Mouse (Mus musculus): ENCODE data around the gene Col2a1. TPM values are rescaled to one million over a fixed set of nuclear protein-coding genes. Genes with fewer than 3 reads are reported as not detected.

The Col2a1 gene
- total RNA-seq, 2 experiments from 2014 or later: 0.19 to 0.37 TPM

GRCm38 (mm10) chr15:97963989-97964835, 40.3 kb downstream of the Col2a1 start, which contains the start of gene Tmem106c:
TSS of gene Tmem106c (plus strand) at chr15:97964200.
- DNase-seq (ENCODE audit: low spot score): peak; percentile 91

- DNase-seq (ENCODE audit: low spot score): no peak
Observed at GRCm38 (mm10) chr15:97963329-97963988, 41.0 kb downstream of the Col2a1 start.

DNA sequence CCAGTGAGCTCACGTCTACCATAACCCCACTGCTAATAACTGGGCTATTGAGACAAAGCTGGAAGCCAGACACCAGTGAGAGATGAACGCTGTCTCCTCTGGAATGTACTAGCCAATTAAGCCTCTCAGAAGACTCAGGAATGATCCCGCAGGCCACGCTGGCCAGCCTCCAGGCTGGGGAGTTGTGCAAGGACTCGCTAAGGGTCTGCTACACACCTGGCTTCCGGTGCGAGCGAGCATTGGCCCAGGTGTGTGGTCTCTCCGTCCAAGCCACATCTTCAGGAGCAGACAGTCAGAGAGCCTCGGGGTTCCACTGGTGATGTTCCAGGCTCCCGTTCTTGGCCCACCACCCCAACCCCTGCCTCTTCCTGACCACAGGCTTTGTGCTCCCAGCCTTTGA, 48.1 kb downstream of the Col2a1 start:
- DNase-seq (ENCODE audit: low spot score): no peak

DNA sequence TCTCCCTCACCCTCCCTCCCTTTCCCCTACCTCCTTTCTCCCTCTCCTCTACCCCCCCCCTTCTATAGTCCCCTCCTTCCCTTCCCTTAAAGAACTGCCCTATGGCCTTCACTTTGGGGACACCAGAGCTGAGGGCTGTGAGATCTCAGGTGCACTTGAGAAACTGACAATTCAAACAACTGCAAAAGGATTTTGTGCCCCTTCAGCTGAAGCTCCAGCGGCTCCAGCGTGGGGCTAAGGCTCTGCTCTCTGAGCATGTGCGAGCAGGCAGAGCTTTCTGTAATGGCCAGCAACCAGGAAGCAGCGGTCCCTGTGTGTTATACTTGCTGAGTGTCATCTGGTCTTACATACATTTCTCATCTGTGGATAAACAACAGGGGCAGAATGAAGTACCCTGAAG, 48.8 kb downstream of the Col2a1 start:
- DNase-seq (ENCODE audit: low spot score): no peak

GRCm38 (mm10) chr15:97955286-97955685, 49.2 kb downstream of the Col2a1 start:
- no peak for DNase-seq (ENCODE audit: low spot score)

DNA sequence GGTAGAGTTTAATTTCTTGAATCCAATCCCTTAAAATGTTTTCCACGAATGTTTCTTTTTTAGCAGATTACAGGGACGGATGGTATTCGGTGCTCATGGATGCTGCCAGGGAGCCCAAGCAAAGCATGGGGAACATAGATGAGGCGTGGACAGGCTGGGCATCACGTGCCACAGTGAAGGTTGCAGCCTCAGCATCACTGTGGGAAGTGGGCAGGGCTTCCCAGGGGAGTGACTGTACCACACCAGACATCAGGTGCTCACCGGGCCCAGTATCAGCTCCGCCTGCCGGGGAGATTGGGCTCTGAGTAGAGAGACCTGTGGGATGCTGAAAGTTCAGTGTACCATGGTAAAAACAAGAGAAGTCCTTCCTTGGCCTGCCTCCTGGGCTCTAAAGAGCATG, 49.8 kb downstream of the Col2a1 start:
- DNase-seq (ENCODE audit: low spot score): no peak

GRCm38 (mm10) chr15:97952889-97953189, 51.7 kb downstream of the Col2a1 start:
- no peak for DNase-seq (ENCODE audit: low spot score)

DNA sequence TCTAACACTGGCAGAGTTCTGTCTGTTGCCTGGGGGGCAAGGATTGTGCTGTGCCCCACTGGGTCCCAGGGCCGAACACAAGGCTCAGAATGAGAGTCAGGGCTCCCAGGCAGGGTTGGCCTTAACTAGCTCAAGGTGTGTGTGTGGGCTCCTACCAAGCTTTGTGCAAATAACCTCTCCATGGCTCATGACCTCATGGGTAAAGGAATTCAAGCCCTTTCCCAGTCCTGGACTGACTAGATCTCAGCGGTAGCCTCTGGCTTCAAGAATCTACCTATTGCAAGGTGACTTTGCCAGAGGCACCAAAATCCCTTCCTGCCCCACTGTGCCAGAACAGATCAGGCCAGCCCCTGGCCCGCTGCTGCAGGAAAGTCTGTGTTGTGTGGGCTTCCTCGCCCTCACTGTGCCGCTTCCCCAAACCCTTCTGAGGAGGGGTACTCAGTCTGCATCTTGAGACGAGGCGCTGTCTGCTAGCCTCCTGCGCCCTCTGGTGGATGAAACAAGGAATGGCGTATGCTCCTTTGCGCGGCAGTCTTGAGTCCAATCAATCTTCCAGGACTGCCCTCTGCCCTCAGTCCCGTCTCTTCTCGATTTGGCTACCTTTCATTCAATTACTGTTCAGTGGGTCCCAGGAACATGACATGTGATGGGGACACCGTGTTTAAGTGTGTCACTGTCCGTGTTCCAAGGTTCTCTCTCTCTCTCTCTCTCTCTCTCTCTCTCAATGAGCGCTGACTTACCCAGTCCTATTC, 52.2 kb downstream of the Col2a1 start:
- peak; percentile 48 for DNase-seq (ENCODE audit: low spot score)

DNA sequence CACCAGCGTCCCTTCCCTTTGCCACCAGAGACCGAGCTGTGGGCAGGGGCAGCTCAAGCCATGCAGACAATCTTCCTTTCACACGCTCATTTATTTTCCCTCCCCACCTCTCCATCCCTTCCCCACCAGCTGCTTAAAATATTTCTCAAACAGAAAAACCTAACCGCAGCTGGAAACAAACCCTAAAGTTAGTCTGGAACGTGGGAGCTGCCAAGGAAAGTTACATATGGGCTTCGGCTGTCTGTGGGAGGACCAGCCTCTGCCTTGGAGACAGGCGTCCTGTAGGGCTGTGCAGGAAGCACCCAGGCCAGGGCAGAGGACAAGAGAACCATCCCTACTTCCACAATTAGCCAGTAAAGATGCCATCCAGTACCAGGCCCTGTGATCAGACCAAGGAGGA, 54.3 kb downstream of the Col2a1 start:
- no peak for DNase-seq (ENCODE audit: low spot score)

GRCm38 (mm10) chr15:97949706-97950105, 54.8 kb downstream of the Col2a1 start:
- no peak for DNase-seq (ENCODE audit: low spot score)

- DNase-seq (ENCODE audit: low spot score): no peak
Observed at GRCm38 (mm10) chr15:97948720-97949119, 55.8 kb downstream of the Col2a1 start.

DNA sequence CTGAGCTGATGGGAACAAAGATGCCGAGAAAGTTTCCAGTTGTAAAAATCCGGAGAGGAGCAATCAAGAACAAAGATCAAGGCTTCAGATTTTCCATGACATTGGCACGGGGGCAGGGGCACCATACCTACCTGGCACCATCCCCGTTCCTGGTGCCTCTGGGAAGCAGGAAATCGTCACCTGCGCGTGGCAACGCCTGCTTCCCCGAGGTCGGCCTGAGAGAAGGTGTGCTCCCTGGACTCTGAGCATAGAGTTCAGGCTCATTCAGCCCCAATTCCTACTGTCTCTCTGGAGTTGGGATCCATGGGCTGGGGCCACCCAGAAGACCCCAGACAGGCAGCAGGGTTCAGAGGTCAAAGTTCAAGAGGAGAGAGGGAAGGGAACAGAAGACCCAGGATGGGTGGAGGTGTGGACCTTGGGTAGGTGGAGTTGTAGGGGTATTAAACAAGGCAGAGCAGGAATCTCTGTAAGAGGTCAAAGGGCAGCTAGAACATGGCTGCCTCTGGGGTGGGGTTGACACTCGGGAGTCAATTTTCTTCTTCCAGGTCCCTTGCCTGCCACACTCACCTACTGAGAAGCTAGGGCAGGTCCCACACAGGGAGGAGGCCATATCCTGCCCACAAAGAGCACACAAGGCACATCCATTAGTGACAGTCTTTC, 58.7 kb downstream of the Col2a1 start:
- DNase-seq (ENCODE audit: low spot score): no peak

- no peak for DNase-seq (ENCODE audit: low spot score)
Observed at GRCm38 (mm10) chr15:97944919-97945574, 59.4 kb downstream of the Col2a1 start.

GRCm38 (mm10) chr15:97943356-97943755, 61.1 kb downstream of the Col2a1 start:
- DNase-seq (ENCODE audit: low spot score): no peak

GRCm38 (mm10) chr15:97942538-97942937, 62.0 kb downstream of the Col2a1 start:
- DNase-seq (ENCODE audit: low spot score): no peak

DNA sequence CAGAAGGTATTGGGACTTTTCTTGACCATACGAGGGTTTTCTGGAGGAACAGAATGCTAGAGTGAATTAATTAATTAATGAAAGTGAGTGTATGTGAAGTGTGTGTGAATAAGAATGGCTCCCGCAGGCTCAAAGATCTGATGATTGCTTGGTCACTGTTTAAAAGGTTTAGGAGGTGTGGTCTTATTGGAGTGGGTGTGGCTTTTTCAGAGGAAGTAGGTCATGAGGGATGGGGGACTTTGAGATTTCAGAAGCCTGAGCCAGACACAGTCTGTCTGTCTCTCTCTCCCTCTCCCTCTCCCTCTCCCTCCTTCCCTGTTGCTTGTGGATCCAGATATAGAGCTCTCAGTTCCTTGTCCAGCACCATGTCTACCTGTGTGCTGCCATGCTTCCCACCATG, 63.2 kb downstream of the Col2a1 start:
- no peak for DNase-seq (ENCODE audit: low spot score)

- no peak for DNase-seq (ENCODE audit: low spot score)
Observed at GRCm38 (mm10) chr15:97940088-97940487, 64.4 kb downstream of the Col2a1 start.

DNA sequence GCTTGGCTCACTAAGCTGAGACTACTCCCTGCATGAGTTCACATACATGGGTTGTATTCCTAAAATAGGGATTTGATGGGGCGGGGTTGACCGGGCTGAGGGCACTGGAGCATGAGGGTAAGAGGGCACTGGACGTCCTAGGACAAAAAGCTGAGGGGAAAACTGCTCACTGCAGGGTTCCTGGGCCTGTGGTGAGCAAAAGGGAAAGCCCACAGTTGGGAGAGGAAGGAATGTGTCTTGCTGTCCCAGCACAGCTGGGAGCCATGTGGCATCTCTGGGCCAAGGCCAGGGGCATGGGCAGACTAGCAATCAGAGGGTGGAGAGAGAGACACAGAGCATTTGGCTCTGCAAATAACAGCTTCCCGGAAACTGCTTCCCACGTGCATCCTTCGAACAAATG, 65.9 kb downstream of the Col2a1 start:
- DNase-seq (ENCODE audit: low spot score): no peak

DNA sequence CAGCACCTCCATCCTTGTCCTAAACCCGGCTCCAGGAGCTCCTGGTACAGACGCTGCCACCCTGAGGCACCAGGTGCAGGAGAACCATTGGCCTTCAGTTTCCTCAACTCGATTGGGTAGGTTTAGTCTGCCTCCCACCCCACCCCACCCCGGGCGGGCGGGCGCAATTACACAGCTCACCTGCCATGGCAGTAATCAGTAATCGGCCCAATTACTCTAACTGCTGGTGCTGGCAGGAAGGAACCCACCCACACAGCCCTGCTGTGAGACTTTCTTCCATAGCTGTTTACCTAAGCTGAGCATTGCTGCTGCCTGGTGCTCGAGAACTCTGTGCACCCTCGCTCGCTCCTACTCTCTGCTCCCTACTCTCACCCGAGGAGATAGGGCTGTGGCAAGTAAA, 72.1 kb downstream of the Col2a1 start:
- no peak for DNase-seq (ENCODE audit: low spot score)

GRCm38 (mm10) chr15:97929259-97929824, 75.2 kb downstream of the Col2a1 start:
- no peak for DNase-seq (ENCODE audit: low spot score)

GRCm38 (mm10) chr15:97927821-97928220, 76.7 kb downstream of the Col2a1 start:
- DNase-seq (ENCODE audit: low spot score): no peak

Measured in gastrocnemius, adult 18-20 months (tissue).